Mouse (Mus musculus) kidney, embryonic 16.5 days (tissue): ENCODE data around the gene Magoh. TPM values are rescaled to one million over a fixed set of nuclear protein-coding genes. Genes with fewer than 3 reads are reported as not detected.

Experiments
- ATAC-seq: fragments of 200-750 bp; cut with Nextera tagmentation; 2 replicates; pipeline ENCODE4 v1.8.0; 2017; ENCODE audit warnings: moderate TSS enrichment; ENCODE audit not compliant: low FRiP score, low TSS enrichment
- H3K27ac ChIP-seq: fragments of 300-500 bp; sonication (generic); 2 replicates; pipeline ENCODE4 v1.5.1; 2014; ENCODE audit warnings: low read length
- H3K27me3 ChIP-seq: fragments of 300-500 bp; sonication (generic); 2 replicates; pipeline ENCODE4 v1.6.1; 2014; ENCODE audit warnings: low read length, control low read depth, mixed read lengths; ENCODE audit not compliant: insufficient read depth
- H3K36me3 ChIP-seq: fragments of 300-500 bp; sonication (generic); 2 replicates; pipeline ENCODE4 v1.6.1; 2014; ENCODE audit warnings: low read length, control low read depth, mixed read lengths; ENCODE audit not compliant: insufficient read depth
- H3K4me1 ChIP-seq: fragments of 300-500 bp; sonication (generic); 2 replicates; pipeline ENCODE4 v1.6.1; 2014; ENCODE audit warnings: low read length, control low read depth, mixed read lengths; ENCODE audit not compliant: insufficient read depth
- H3K4me2 ChIP-seq: fragments of 300-500 bp; sonication (generic); replicated peaks from 2 replicates; pipeline ENCODE4 v1.6.1; 2014; ENCODE audit warnings: low read depth, low read length
- H3K4me3 ChIP-seq: fragments of 300-500 bp; sonication (generic); 2 replicates; pipeline ENCODE4 v1.5.1; 2014; ENCODE audit warnings: mild to moderate bottlenecking, low read length
- H3K9ac ChIP-seq: fragments of 300-500 bp; sonication (generic); replicated peaks from 2 replicates; pipeline ENCODE4 v1.6.1; 2014; ENCODE audit warnings: low read length
- H3K9me3 ChIP-seq: fragments of 300-500 bp; sonication (generic); 2 replicates; pipeline ENCODE4 v1.6.1; 2016; ENCODE audit warnings: low read length, control low read depth
- WGBS: fragments of 180-500 bp; shearing (Covaris S2); extraction: QIAGEN DNeasy Blood & Tissue Kit; methylation state at CpG from one replicate; pipeline ENCODE4 v1.1.7; 2014; 5-methylcytosine and 5-hydroxymethylcytosine counted together
- polyA plus RNA-seq: library from polyadenylated mRNA; unstranded; fragments of >200 nt; fragmentation: Nextera tagmentation; extraction: Ambion mirVana; gene quantifications from 2 replicates; pipeline ENCODE4 v1.2.1, GENCODE M21; 2015

Gene Magoh
- 158 and 165 TPM in 2 replicates for polyA plus RNA-seq

- Histone ChIP-seq H3K9ac (peak within 1 kb of the TSS; percentile 82), H3K4me1 (peaks cover 15% of the 10 kb centered on the region), H3K27ac (peak within 1 kb of the TSS; percentile 73), H3K27me3 (no peaks in the 10 kb centered on the region), H3K4me2 (peak within 1 kb of the TSS; percentile 88), H3K4me3 (peak within 1 kb of the TSS; percentile 75), H3K36me3 (peaks cover 25% of the 10 kb centered on the region), H3K9me3 (no peaks in the 10 kb centered on the region)
- peak; percentile 96 for ATAC-seq
- 3% methylated on average over 48 of the region's 48 CpGs for WGBS
Measured at GRCm38 (mm10) chr4:107879254-107880050, at the start of gene Magoh. Magoh (plus strand) TSS chr4:107879755.

GRCm38 (mm10) chr4:107830189-107830588, 49.4 kb upstream of the Magoh start:
- no peak overlapping the region for H3K9ac ChIP-seq
- 0 out of 2 replicates have a peak, but pooled peaks cover under 1% of the 10 kb centered on the region for H3K27me3 ChIP-seq
- no peak for ATAC-seq
- H3K4me3 ChIP-seq: no peak overlapping the region
- peaks cover 21% of the 10 kb centered on the region for H3K4me1 ChIP-seq
- WGBS: 58% methylated on average over 10 of the region's 10 CpGs
- no peak overlapping the region for H3K4me2 ChIP-seq
- no peak overlapping the region for H3K27ac ChIP-seq
- no peaks in the 10 kb centered on the region for H3K36me3 ChIP-seq
- H3K9me3 ChIP-seq: no peaks in the 10 kb centered on the region

GRCm38 (mm10) chr4:107830821-107831221, 48.7 kb upstream of the Magoh start:
- H3K9ac ChIP-seq: no peak overlapping the region
- no peak overlapping the region for H3K4me2 ChIP-seq
- H3K27ac ChIP-seq: no peak overlapping the region
- H3K9me3 ChIP-seq: no peaks in the 10 kb centered on the region
- no peaks in the 10 kb centered on the region for H3K36me3 ChIP-seq
- peaks cover 23% of the 10 kb centered on the region for H3K4me1 ChIP-seq
- ATAC-seq: no peak
- H3K4me3 ChIP-seq: no peak overlapping the region
- WGBS: 67% methylated on average over 7 of the region's 7 CpGs
- no peaks in the 10 kb centered on the region for H3K27me3 ChIP-seq

- WGBS: 91% methylated on average over 6 of the region's 6 CpGs
Measured at GRCm38 (mm10) chr4:107831678-107832077, 47.9 kb upstream of the Magoh start.

GRCm38 (mm10) chr4:107833525-107833924, 46.0 kb upstream of the Magoh start:
- H3K36me3 ChIP-seq: no peaks in the 10 kb centered on the region
- H3K9ac ChIP-seq: no peak overlapping the region
- H3K4me3 ChIP-seq: no peak overlapping the region
- H3K4me1 ChIP-seq: peaks cover 29% of the 10 kb centered on the region
- H3K27me3 ChIP-seq: no peaks in the 10 kb centered on the region
- no peak overlapping the region for H3K4me2 ChIP-seq
- H3K27ac ChIP-seq: no peak overlapping the region
- no peak for ATAC-seq
- H3K9me3 ChIP-seq: no peaks in the 10 kb centered on the region
- whole genome bisulfite sequencing: 78% methylated on average over 5 of the region's 5 CpGs

More at GRCm38 (mm10) chr4:107831678-107832077, 47.9 kb upstream of the Magoh start:
- H3K27me3 ChIP-seq: no peaks in the 10 kb centered on the region
- H3K4me2 ChIP-seq: no peak overlapping the region
- peaks cover 27% of the 10 kb centered on the region for H3K4me1 ChIP-seq
- ATAC-seq: no peak
- no peak overlapping the region for H3K9ac ChIP-seq
- H3K36me3 ChIP-seq: no peaks in the 10 kb centered on the region
- no peak overlapping the region for H3K27ac ChIP-seq
- no peaks in the 10 kb centered on the region for H3K9me3 ChIP-seq
- no peak overlapping the region for H3K4me3 ChIP-seq

- no peak overlapping the region for H3K27ac ChIP-seq
- ATAC-seq: peak; percentile 49; the same call in 1 of the 2 replicates
- WGBS: 48% methylated on average over 22 of the region's 22 CpGs
- H3K4me2 ChIP-seq: no peak overlapping the region
- peaks cover 20% of the 10 kb centered on the region for H3K4me1 ChIP-seq
- H3K9me3 ChIP-seq: no peaks in the 10 kb centered on the region
- H3K27me3 ChIP-seq: no peaks in the 10 kb centered on the region
- no peak overlapping the region for H3K9ac ChIP-seq
- H3K36me3 ChIP-seq: no peaks in the 10 kb centered on the region
- no peak overlapping the region for H3K4me3 ChIP-seq
Measured at GRCm38 (mm10) chr4:107834643-107835314, 44.8 kb upstream of the Magoh start.

GRCm38 (mm10) chr4:107835508-107835909, 44.0 kb upstream of the Magoh start:
- no peak overlapping the region for H3K27ac ChIP-seq
- no peak for ATAC-seq
- WGBS: 49% methylated on average over 5 of the region's 5 CpGs

GRCm38 (mm10) chr4:107836758-107837157, 42.8 kb upstream of the Magoh start:
- Histone ChIP-seq H3K9me3 (no peaks in the 10 kb centered on the region), H3K9ac (no peak overlapping the region), H3K27me3 (no peaks in the 10 kb centered on the region), H3K36me3 (no peaks in the 10 kb centered on the region), H3K27ac (no peak overlapping the region), H3K4me3 (no peak overlapping the region), H3K4me1 (peaks cover 15% of the 10 kb centered on the region), H3K4me2 (no peak overlapping the region)
- no peak for ATAC-seq
- 75% methylated on average over 5 of the region's 5 CpGs for WGBS

More at GRCm38 (mm10) chr4:107835508-107835909, 44.0 kb upstream of the Magoh start:
- H3K4me3 ChIP-seq: no peak overlapping the region
- no peak overlapping the region for H3K9ac ChIP-seq
- no peaks in the 10 kb centered on the region for H3K9me3 ChIP-seq
- no peaks in the 10 kb centered on the region for H3K36me3 ChIP-seq
- no peaks in the 10 kb centered on the region for H3K27me3 ChIP-seq
- peaks cover 15% of the 10 kb centered on the region for H3K4me1 ChIP-seq
- H3K4me2 ChIP-seq: no peak overlapping the region

GRCm38 (mm10) chr4:107837910-107838309, 41.6 kb upstream of the Magoh start:
- H3K4me1 ChIP-seq: peaks cover 15% of the 10 kb centered on the region
- no peak overlapping the region for H3K4me2 ChIP-seq
- no peaks in the 10 kb centered on the region for H3K27me3 ChIP-seq
- no peaks in the 10 kb centered on the region for H3K36me3 ChIP-seq
- H3K9me3 ChIP-seq: no peaks in the 10 kb centered on the region
- no peak overlapping the region for H3K9ac ChIP-seq
- WGBS: 83% methylated on average over 3 of the region's 3 CpGs
- no peak for ATAC-seq
- no peak overlapping the region for H3K4me3 ChIP-seq
- no peak overlapping the region for H3K27ac ChIP-seq

GRCm38 (mm10) chr4:107843687-107844086, 35.9 kb upstream of the Magoh start:
- WGBS: 74% methylated on average over 8 of the region's 8 CpGs
- Histone ChIP-seq H3K4me1 (peaks cover 2% of the 10 kb centered on the region; the same call in 1 of the 2 replicates), H3K4me2 (no peak overlapping the region), H3K27me3 (peaks cover 11% of the 10 kb centered on the region), H3K36me3 (no peaks in the 10 kb centered on the region), H3K9ac (no peak overlapping the region), H3K9me3 (no peaks in the 10 kb centered on the region), H3K27ac (no peak overlapping the region), H3K4me3 (no peak overlapping the region)
- ATAC-seq: no peak
